Mouse (Mus musculus) lung, postnatal 0 days (tissue): Measurements from ENCODE around the gene Irf2bp2. TPM values are rescaled to one million over a fixed set of nuclear protein-coding genes. Genes with fewer than 3 reads are reported as not detected.

Source experiments
- ATAC-seq: fragments of 200-750 bp; cut with Nextera tagmentation; 2 replicates; pipeline ENCODE4 v1.8.0; 2017; ENCODE audit warnings: moderate library complexity
- DNase-seq: peaks from one replicate; pipeline ENCODE4 v3.0.0-alpha.2; 2016; ENCODE audit warnings: low spot score
- H3K27ac ChIP-seq: fragments of 300-500 bp; sonication (generic); 2 replicates; pipeline ENCODE4 v1.5.1; 2014; ENCODE audit warnings: antibody characterized with exemption, mild to moderate bottlenecking, low read length, mixed read lengths
- H3K27me3 ChIP-seq: fragments of 300-500 bp; sonication (generic); replicated peaks from 2 replicates; pipeline ENCODE4 v1.6.1; 2014; ENCODE audit warnings: low read length, mixed read lengths; ENCODE audit not compliant: insufficient read depth
- H3K36me3 ChIP-seq: fragments of 300-500 bp; sonication (generic); 2 replicates; pipeline ENCODE4 v1.6.1; 2014; ENCODE audit warnings: low read length, mixed read lengths; ENCODE audit not compliant: insufficient read depth
- H3K4me1 ChIP-seq: fragments of 300-500 bp; sonication (generic); 2 replicates; pipeline ENCODE4 v1.6.1; 2014; ENCODE audit warnings: antibody characterized with exemption, low read depth, low read length, mixed read lengths; ENCODE audit not compliant: insufficient read depth
- H3K4me2 ChIP-seq: fragments of 300-500 bp; sonication (generic); replicated peaks from 2 replicates; pipeline ENCODE4 v1.6.1; 2014; ENCODE audit warnings: low read depth, mild to moderate bottlenecking, low read length, moderate library complexity, mixed read lengths
- H3K4me3 ChIP-seq: fragments of 300-500 bp; sonication (generic); 2 replicates; pipeline ENCODE4 v1.5.1; 2014; ENCODE audit warnings: low read depth, low read length
- H3K9ac ChIP-seq: fragments of 300-500 bp; sonication (generic); replicated peaks from 2 replicates; pipeline ENCODE4 v1.6.1; 2014; ENCODE audit warnings: low read depth, mild to moderate bottlenecking
- H3K9me3 ChIP-seq: fragments of 300-500 bp; sonication (generic); 2 replicates; pipeline ENCODE4 v1.6.1; 2016; ENCODE audit warnings: low read length, mixed read lengths
- CTCF ChIP-seq: IDR thresholded peaks from 2 replicates; pipeline ENCODE4 v1.5.1; 2016; ENCODE audit warnings: antibody characterized with exemption, mild to moderate bottlenecking
- EP300 ChIP-seq: IDR thresholded peaks from 2 replicates; pipeline ENCODE4 v1.6.1; 2016; ENCODE audit warnings: antibody characterized with exemption, mild to moderate bottlenecking, control low read depth
- WGBS: fragments of 180-500 bp; shearing (Covaris S2); extraction: QIAGEN DNeasy Blood & Tissue Kit; methylation state at CpG from one replicate; pipeline ENCODE4 v1.1.7; 2014; 5-methylcytosine and 5-hydroxymethylcytosine counted together
- polyA plus RNA-seq: library from polyadenylated mRNA; unstranded; fragments of >200 nt; fragmentation: Nextera tagmentation; extraction: Ambion mirVana; gene quantifications from 2 replicates; pipeline ENCODE4 v1.2.1, GENCODE M21; 2015

The Irf2bp2 gene
- polyA plus RNA-seq, 1 experiment from 2014 or later, result 19.5 TPM

DNA sequence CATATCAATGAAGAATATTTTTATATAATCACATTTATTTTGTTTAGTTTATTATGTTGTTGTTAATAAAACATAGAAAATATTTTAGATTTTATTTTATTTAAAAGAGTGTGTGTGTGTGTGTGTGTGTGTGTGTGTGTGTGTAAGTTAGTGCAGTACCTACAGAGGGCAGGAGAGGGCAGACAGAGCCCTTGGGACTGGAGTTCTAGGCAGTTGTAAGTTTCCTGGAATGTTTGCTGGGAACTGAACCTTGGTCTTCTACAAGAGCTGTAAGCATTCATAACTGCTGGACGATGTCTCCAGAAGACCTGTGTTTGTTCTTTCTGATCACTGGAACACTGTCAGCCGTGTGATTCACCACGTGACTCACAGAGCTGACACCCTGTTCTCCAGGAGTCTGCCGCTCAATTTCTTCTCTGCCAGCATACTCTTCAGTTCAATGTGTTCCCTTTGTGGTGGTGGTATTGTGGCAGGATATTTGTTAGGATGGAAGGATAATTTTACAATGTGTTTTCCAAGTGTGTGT lies 32.4 kb downstream of the Irf2bp2 start:
- no peak for ATAC-seq
- H3K27me3 ChIP-seq, result no peaks in the 10 kb centered on the region
- DNase-seq, result no peak
- no peak overlapping the region for H3K27ac ChIP-seq
- no peak overlapping the region for H3K9ac ChIP-seq
- TF ChIP-seq CTCF (no peak), EP300 (no peak)
- peaks cover 12% of the 10 kb centered on the region; the same call in 1 of the 2 replicates for H3K4me1 ChIP-seq
- no peak overlapping the region for H3K4me2 ChIP-seq
- H3K4me3 ChIP-seq, result no peak overlapping the region
- WGBS, result 85% methylated on average over 4 of the region's 4 CpGs
- H3K9me3 ChIP-seq, result no peaks in the 10 kb centered on the region
- no peaks in the 10 kb centered on the region for H3K36me3 ChIP-seq

DNA sequence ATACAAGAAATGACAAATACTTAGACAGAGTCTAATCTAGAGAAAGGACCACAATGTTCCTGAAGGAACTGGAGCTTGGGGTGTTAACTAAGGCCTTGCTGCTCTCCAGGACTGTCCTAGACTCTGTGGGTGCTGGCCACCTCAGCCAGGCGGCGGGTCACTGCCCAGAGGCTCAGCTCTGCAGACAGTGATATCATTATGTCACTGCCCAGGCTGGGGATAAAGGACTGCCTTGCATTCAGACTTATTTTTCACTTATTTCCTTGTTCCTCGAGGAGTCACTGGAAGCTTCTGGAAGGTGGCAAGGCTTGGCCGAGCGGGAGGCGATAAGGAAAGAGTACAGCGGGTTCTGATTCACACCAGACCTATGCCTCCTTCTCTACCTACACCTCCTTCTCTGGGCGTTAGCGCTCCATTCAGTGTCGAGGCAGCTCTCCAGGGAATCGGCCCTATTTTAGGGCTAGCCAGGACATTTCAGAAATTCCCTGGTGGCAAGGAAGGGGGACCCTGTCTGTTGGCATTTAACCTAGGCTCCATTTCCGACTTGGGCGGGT lies 35.3 kb downstream of the Irf2bp2 start:
- WGBS, result 91% methylated on average over 13 of the region's 13 CpGs
- Histone ChIP-seq H3K36me3 (no peaks in the 10 kb centered on the region), H3K27ac (no peak overlapping the region), H3K27me3 (no peaks in the 10 kb centered on the region), H3K9ac (no peak overlapping the region), H3K9me3 (no peaks in the 10 kb centered on the region), H3K4me1 (no peaks in the 10 kb centered on the region), H3K4me2 (no peak overlapping the region), H3K4me3 (no peak overlapping the region)
- DNase-seq (no peak), ATAC-seq (no peak)
- TF ChIP-seq CTCF (no peak), EP300 (no peak)

DNA sequence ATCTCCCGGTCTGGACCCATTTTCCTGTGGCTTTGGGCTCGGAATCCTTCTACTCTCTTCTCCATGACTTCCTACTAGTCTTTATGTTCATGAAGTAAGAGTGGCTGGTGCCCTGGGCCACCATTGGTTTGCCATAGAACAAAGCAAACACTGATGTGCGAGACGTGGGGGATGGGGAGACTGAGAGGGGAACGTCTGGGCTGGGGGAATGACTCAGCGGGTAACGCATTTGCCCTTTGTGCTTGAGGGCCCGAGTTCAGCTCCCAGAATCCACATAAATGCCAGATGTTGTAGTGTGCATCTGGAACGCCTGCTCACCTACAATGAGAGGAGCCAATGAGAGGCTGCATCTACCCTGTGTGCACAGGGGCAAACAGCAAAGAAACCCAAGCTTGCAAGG lies 36.4 kb downstream of the Irf2bp2 start:
- Histone ChIP-seq H3K9me3 (no peaks in the 10 kb centered on the region), H3K36me3 (no peaks in the 10 kb centered on the region), H3K27ac (no peak overlapping the region), H3K4me2 (no peak overlapping the region), H3K27me3 (no peaks in the 10 kb centered on the region), H3K4me1 (no peaks in the 10 kb centered on the region), H3K9ac (no peak overlapping the region), H3K4me3 (no peak overlapping the region)
- peak; percentile 21 for DNase-seq
- no peak for TF ChIP-seq CTCF
- no peak for TF ChIP-seq EP300
- ATAC-seq, result no peak
- 47% methylated on average over 9 of the region's 9 CpGs for WGBS

DNA sequence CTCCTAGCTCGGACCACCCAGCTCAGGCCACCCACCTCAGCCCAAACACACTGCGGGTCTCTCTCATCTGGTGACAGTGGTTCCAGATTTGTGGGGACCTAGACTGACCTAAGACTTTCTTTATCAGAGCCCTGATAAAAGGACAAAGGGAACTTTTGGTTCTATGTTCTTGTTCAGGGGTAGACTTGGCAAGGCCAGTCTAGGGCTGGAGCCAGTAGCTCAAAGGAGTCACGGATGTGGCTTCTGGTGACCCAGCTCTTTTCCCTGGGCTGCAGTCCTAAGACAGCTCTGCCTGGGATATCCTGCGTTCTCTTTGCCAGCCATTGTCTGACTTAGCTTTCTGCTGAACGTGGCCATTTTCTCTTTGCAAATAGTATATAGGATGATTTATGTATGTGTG lies 37.1 kb downstream of the Irf2bp2 start:
- no peaks in the 10 kb centered on the region for H3K27me3 ChIP-seq
- H3K9ac ChIP-seq, result no peak overlapping the region
- H3K36me3 ChIP-seq, result no peaks in the 10 kb centered on the region
- no peak overlapping the region for H3K4me2 ChIP-seq
- ATAC-seq (no peak), DNase-seq (no peak)
- no peaks in the 10 kb centered on the region for H3K9me3 ChIP-seq
- no peak overlapping the region for H3K4me3 ChIP-seq
- TF ChIP-seq CTCF, result no peak
- TF ChIP-seq EP300, result no peak
- WGBS, result 69% methylated on average over 5 of the region's 5 CpGs
- no peak overlapping the region for H3K27ac ChIP-seq
- no peaks in the 10 kb centered on the region for H3K4me1 ChIP-seq

DNA sequence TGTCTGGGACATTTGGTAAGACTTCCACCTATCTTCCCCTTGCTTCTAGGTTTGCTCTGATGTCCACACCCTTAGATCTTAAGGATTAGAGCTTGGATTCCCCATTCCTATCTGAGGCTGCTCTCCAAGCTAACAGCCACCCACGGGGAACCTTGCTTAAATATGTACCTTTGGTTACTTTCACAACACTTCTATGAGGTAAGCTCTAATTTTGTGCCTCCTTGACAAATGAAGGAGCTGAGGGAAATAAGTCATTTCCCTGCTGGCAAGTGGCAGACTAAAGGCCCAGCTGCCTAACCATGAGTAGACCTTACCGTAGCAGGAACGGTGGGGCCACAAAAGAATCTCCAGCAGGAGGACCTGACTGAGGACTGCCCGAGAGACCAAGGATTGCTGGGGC lies 39.0 kb downstream of the Irf2bp2 start:
- H3K27me3 ChIP-seq, result no peaks in the 10 kb centered on the region
- H3K27ac ChIP-seq, result 0 out of 2 replicates have a peak overlapping the region, but pooled peaks have one; percentile 27
- WGBS, result 51% methylated on average over 4 of the region's 4 CpGs
- DNase-seq (peak; percentile 77), ATAC-seq (peak; percentile 39)
- H3K9me3 ChIP-seq, result no peaks in the 10 kb centered on the region
- no peak overlapping the region for H3K4me2 ChIP-seq
- H3K4me1 ChIP-seq, result no peaks in the 10 kb centered on the region
- no peaks in the 10 kb centered on the region for H3K36me3 ChIP-seq
- H3K4me3 ChIP-seq, result no peak overlapping the region
- no peak overlapping the region for H3K9ac ChIP-seq
- TF ChIP-seq EP300 (0 out of 2 replicates have a peak, but pooled peaks have one; percentile 33), CTCF (no peak)

DNA sequence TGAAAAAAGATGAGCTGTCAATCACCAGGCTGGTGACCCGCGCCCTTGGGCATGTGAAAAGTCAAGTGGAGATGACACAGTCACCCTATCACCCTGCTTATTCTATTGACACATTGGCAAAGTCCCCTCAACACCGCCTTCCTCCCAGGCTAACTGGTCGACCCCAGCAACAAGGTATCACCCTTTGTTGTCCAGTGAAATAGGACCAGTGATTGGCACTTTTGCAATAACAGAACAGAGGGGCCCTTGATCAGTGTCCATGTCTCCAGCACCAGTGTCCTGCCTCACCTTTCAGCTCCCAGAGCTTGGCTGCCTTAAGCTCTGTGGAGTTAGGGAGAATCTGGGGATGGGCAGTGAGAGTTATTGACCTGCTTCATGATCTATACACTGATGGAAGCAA lies 41.9 kb downstream of the Irf2bp2 start:
- H3K9me3 ChIP-seq, result no peaks in the 10 kb centered on the region
- no peak overlapping the region for H3K4me2 ChIP-seq
- TF ChIP-seq CTCF (no peak), EP300 (no peak)
- no peak overlapping the region for H3K27ac ChIP-seq
- 91% methylated on average over 4 of the region's 4 CpGs for WGBS
- H3K4me3 ChIP-seq, result no peak overlapping the region
- no peak overlapping the region for H3K9ac ChIP-seq
- peaks cover 4% of the 10 kb centered on the region; the same call in 1 of the 2 replicates for H3K4me1 ChIP-seq
- DNase-seq, result no peak
- H3K27me3 ChIP-seq, result no peaks in the 10 kb centered on the region
- ATAC-seq, result no peak
- H3K36me3 ChIP-seq, result no peaks in the 10 kb centered on the region
